Mouse (Mus musculus) kidney, embryonic 15.5 days (tissue): ENCODE measurements around the gene 1700057G04Rik. TPM values are rescaled to one million over a fixed set of nuclear protein-coding genes. Genes with fewer than 3 reads are reported as not detected.
A peak's percentile ranks its signal among the peaks of the same experiment; 100 is the strongest.

Source experiments
- ATAC-seq: fragments of 200-750 bp; cut with Nextera tagmentation; replicated peaks from 2 replicates; pipeline ENCODE4 v1.8.0; 2017; ENCODE audit warnings: moderate TSS enrichment; ENCODE audit not compliant: low FRiP score
- H3K27ac ChIP-seq: fragments of 300-500 bp; sonication (generic); 2 replicates; pipeline ENCODE4 v1.5.1; 2015; ENCODE audit warnings: mild to moderate bottlenecking, inconsistent platforms
- H3K27me3 ChIP-seq: fragments of 300-500 bp; sonication (generic); 2 replicates; pipeline ENCODE4 v1.6.1; 2015; ENCODE audit warnings: inconsistent platforms
- H3K36me3 ChIP-seq: fragments of 300-500 bp; sonication (generic); 2 replicates; pipeline ENCODE4 v1.6.1; 2015; ENCODE audit warnings: inconsistent platforms
- H3K4me1 ChIP-seq: fragments of 300-500 bp; sonication (generic); 2 replicates; pipeline ENCODE4 v1.6.1; 2015; ENCODE audit warnings: inconsistent platforms
- H3K4me2 ChIP-seq: fragments of 300-500 bp; sonication (generic); 2 replicates; pipeline ENCODE4 v1.6.1; 2015; ENCODE audit warnings: moderate library complexity, mild to moderate bottlenecking, inconsistent platforms
- H3K4me3 ChIP-seq: fragments of 300-500 bp; sonication (generic); replicated peaks from 2 replicates; pipeline ENCODE4 v1.5.1; 2015; ENCODE audit warnings: mild to moderate bottlenecking, inconsistent platforms
- H3K9ac ChIP-seq: fragments of 300-500 bp; sonication (generic); 2 replicates; pipeline ENCODE4 v1.6.1; 2015; ENCODE audit warnings: mild to moderate bottlenecking, inconsistent platforms
- H3K9me3 ChIP-seq: fragments of 300-500 bp; sonication (generic); replicated peaks from 2 replicates; pipeline ENCODE4 v1.6.1; 2016; ENCODE audit warnings: inconsistent platforms
- WGBS: fragments of 180-500 bp; shearing (Covaris S2); methylation state at CpG from one replicate; pipeline ENCODE4 v1.1.7; 2015; ENCODE audit warnings: mixed read lengths; 5-methylcytosine and 5-hydroxymethylcytosine counted together
- polyA plus RNA-seq: library from polyadenylated mRNA; unstranded; fragments of >200 nt; fragmentation: Nextera tagmentation; extraction: Ambion mirVana; gene quantifications from 2 replicates; pipeline ENCODE4 v1.2.1, GENCODE M21; 2015

Gene 1700057G04Rik
- polyA plus RNA-seq = not detected in 2 replicates

- H3K27me3 ChIP-seq = no peaks in the 10 kb centered on the region
- no peak within 1 kb of the TSS for H3K27ac ChIP-seq
- 86% methylated on average over 1 of the region's 1 CpGs for WGBS
- no peak within 1 kb of the TSS for H3K9ac ChIP-seq
- H3K9me3 ChIP-seq = no peaks in the 10 kb centered on the region
- H3K4me3 ChIP-seq = no peak within 1 kb of the TSS
- no peak for ATAC-seq
- H3K4me1 ChIP-seq = peaks cover 10% of the 10 kb centered on the region; the same call in 1 of the 2 replicates
- no peaks in the 10 kb centered on the region for H3K36me3 ChIP-seq
- H3K4me2 ChIP-seq = no peak within 1 kb of the TSS
Measured at GRCm38 (mm10) chr9:92309077-92309476, at the start of gene 1700057G04Rik. Gene 1700057G04Rik (plus strand): TSS chr9:92309377.

DNA sequence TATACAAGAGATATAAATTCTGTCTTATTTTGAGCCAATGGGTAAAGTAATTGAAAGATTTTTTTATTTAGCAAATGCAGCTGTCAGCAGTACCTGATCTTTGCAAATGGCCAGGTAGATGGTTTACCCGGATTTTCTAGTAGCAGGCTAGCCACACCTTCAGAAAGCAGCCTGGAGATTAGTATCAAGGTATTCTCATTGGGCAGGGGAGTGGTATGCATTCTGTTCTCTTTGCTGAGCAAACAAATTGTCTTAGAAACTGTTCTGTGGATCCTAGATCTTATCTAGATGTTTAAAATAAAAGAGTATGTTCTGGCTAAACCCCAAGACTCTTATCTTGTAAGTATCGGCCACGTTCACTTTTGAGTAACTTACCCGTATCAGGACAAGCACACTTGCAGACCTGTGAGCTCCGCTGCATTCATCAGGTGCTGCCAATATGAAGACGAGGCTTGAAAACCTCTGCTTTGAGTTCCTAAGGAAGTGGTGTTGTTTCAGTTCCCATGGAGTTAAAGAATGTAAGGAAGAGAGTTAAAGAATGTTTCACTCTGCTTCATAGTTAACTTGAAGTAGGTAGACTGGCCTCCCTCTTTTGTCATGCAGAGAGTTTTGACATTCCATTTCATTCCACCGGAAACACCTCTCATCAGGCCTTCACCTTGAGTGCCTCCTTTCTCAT, 48.6 kb upstream of the 1700057G04Rik start:
- Histone ChIP-seq H3K36me3 (peaks cover 47% of the 10 kb centered on the region), H3K4me2 (no peak overlapping the region), H3K4me1 (0 out of 2 replicates have a peak, but pooled peaks cover 1% of the 10 kb centered on the region), H3K27me3 (no peaks in the 10 kb centered on the region), H3K27ac (0 out of 2 replicates have a peak overlapping the region, but pooled peaks have one; percentile 7), H3K9ac (no peak overlapping the region), H3K9me3 (no peaks in the 10 kb centered on the region), H3K4me3 (no peak overlapping the region)
- ATAC-seq = no peak
- WGBS = 74% methylated on average over 7 of the region's 7 CpGs

GRCm38 (mm10) chr9:92265719-92266118, 43.5 kb upstream of the 1700057G04Rik start:
- no peak for ATAC-seq
- Histone ChIP-seq H3K4me1 (peaks cover 19% of the 10 kb centered on the region; the same call in 1 of the 2 replicates), H3K9ac (no peak overlapping the region), H3K4me3 (no peak overlapping the region), H3K4me2 (no peak overlapping the region), H3K9me3 (no peaks in the 10 kb centered on the region; the same call in 1 of the 2 replicates), H3K27me3 (no peaks in the 10 kb centered on the region), H3K27ac (no peak overlapping the region), H3K36me3 (peaks cover 80% of the 10 kb centered on the region)
- WGBS = 81% methylated on average over 4 of the region's 4 CpGs

DNA sequence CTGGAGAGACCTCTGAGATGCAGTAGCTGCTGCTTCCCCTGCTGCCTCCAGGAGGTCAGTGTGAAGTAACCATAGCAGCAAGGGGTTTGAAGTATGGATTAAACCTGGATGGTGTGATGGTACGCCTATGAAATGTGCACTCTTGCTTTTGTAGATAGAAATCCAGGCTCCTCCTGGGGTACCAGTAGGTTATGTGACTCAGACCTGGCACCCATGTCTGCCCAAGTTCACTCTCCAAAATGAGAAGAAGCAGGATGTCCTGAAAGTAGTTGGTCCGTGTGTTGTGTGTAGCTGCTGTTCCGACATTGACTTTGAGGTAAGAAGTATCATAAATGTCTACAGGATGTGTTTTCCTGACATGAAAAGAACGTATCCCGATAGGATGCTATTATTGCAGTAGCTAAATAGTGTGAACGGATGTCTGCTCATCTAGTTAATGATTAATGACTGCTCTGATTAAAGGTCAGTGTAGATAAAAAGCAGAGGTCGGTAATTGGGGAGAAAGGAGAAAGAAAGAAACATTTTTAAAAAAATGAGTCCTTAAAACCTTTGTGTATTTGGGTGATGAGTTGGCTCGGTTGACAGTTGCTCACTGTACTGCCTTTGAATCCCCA, 42.5 kb upstream of the 1700057G04Rik start:
- no peak overlapping the region for H3K4me2 ChIP-seq
- 0 out of 2 replicates have a peak overlapping the region, but pooled peaks have one; percentile 73 for H3K27ac ChIP-seq
- WGBS = 58% methylated on average over 8 of the region's 8 CpGs
- peaks cover 23% of the 10 kb centered on the region; the same call in 1 of the 2 replicates for H3K4me1 ChIP-seq
- H3K36me3 ChIP-seq = peaks cover 74% of the 10 kb centered on the region
- no peaks in the 10 kb centered on the region; the same call in 1 of the 2 replicates for H3K9me3 ChIP-seq
- no peaks in the 10 kb centered on the region for H3K27me3 ChIP-seq
- H3K9ac ChIP-seq = no peak overlapping the region
- H3K4me3 ChIP-seq = no peak overlapping the region
- no peak for ATAC-seq

DNA sequence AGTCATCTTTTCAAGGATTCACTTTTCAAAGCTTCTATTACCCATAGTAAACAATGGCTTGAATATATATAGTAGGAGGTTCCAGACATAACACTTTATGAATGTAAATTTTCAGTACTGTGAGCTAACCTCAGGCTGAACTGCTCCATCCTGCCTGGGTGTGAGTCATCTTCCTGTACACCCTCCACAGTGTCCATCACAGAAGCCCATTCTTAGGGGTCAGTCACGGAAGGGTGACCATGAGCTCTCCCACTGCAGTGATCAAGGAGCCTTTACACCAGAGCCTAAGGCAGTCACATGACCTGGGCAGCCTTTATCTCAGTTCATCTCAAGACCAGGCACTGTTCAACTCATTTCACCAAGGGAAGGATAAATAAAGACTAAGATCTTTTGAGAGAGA, 41.4 kb upstream of the 1700057G04Rik start:
- 47% methylated on average over 1 of the region's 1 CpGs for WGBS
- Histone ChIP-seq H3K9ac (no peak overlapping the region), H3K4me2 (no peak overlapping the region), H3K27me3 (no peaks in the 10 kb centered on the region), H3K36me3 (peaks cover 72% of the 10 kb centered on the region), H3K4me3 (no peak overlapping the region), H3K27ac (peak overlapping the region; percentile 51; the same call in 1 of the 2 replicates), H3K4me1 (peaks cover 27% of the 10 kb centered on the region; the same call in 1 of the 2 replicates), H3K9me3 (no peaks in the 10 kb centered on the region; the same call in 1 of the 2 replicates)
- ATAC-seq = peak; percentile 93

GRCm38 (mm10) chr9:92269829-92270404, 39.3 kb upstream of the 1700057G04Rik start:
- peaks cover 62% of the 10 kb centered on the region for H3K36me3 ChIP-seq
- no peak for ATAC-seq
- 84% methylated on average over 5 of the region's 5 CpGs for WGBS
- no peak overlapping the region for H3K4me3 ChIP-seq
- no peaks in the 10 kb centered on the region for H3K27me3 ChIP-seq
- H3K4me2 ChIP-seq = no peak overlapping the region
- peaks cover 47% of the 10 kb centered on the region for H3K4me1 ChIP-seq
- no peak overlapping the region for H3K27ac ChIP-seq
- H3K9me3 ChIP-seq = no peaks in the 10 kb centered on the region; the same call in 1 of the 2 replicates
- H3K9ac ChIP-seq = no peak overlapping the region

GRCm38 (mm10) chr9:92270927-92271326, 38.2 kb upstream of the 1700057G04Rik start:
- Histone ChIP-seq H3K4me3 (no peak overlapping the region), H3K9ac (no peak overlapping the region), H3K27me3 (no peaks in the 10 kb centered on the region), H3K9me3 (no peaks in the 10 kb centered on the region; the same call in 1 of the 2 replicates), H3K4me2 (no peak overlapping the region), H3K36me3 (peaks cover 57% of the 10 kb centered on the region), H3K27ac (peak overlapping the region; percentile 54; the same call in 1 of the 2 replicates), H3K4me1 (peaks cover 54% of the 10 kb centered on the region)
- WGBS = 44% methylated on average over 4 of the region's 4 CpGs
- no peak for ATAC-seq

DNA sequence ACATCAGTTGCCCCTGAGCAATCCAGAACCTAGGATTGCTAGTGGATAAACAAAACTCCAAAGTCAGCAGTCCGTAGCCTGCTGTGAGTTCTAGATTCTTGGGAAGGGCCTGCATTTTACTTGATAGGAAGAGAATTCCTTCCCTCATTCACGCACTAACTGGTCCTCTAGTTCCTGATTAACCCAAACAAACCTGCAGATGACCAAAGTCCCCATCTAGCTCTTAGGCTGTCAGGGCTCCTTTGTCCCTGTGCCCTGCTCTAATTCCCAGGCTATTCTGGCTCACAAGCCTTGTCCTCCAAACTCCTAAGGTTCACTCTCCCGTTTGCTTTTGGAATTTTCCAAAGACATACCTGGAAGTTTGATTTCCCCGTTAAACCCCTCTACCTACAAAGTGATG, 36.5 kb upstream of the 1700057G04Rik start:
- no peak overlapping the region for H3K9ac ChIP-seq
- H3K9me3 ChIP-seq = no peaks in the 10 kb centered on the region; the same call in 1 of the 2 replicates
- no peaks in the 10 kb centered on the region for H3K27me3 ChIP-seq
- 79% methylated on average over 4 of the region's 4 CpGs for WGBS
- no peak overlapping the region for H3K4me2 ChIP-seq
- peak overlapping the region; percentile 90 for H3K27ac ChIP-seq
- H3K4me3 ChIP-seq = no peak overlapping the region
- ATAC-seq = no peak
- H3K4me1 ChIP-seq = peaks cover 57% of the 10 kb centered on the region
- H3K36me3 ChIP-seq = peaks cover 42% of the 10 kb centered on the region

GRCm38 (mm10) chr9:92273271-92273670, 35.9 kb upstream of the 1700057G04Rik start:
- H3K4me3 ChIP-seq = no peak overlapping the region
- 73% methylated on average over 2 of the region's 2 CpGs for WGBS
- peaks cover 36% of the 10 kb centered on the region for H3K36me3 ChIP-seq
- no peaks in the 10 kb centered on the region for H3K27me3 ChIP-seq
- ATAC-seq = no peak
- peaks cover 57% of the 10 kb centered on the region for H3K4me1 ChIP-seq
- H3K27ac ChIP-seq = peak overlapping the region; percentile 90
- no peak overlapping the region for H3K4me2 ChIP-seq
- no peaks in the 10 kb centered on the region; the same call in 1 of the 2 replicates for H3K9me3 ChIP-seq
- H3K9ac ChIP-seq = no peak overlapping the region

DNA sequence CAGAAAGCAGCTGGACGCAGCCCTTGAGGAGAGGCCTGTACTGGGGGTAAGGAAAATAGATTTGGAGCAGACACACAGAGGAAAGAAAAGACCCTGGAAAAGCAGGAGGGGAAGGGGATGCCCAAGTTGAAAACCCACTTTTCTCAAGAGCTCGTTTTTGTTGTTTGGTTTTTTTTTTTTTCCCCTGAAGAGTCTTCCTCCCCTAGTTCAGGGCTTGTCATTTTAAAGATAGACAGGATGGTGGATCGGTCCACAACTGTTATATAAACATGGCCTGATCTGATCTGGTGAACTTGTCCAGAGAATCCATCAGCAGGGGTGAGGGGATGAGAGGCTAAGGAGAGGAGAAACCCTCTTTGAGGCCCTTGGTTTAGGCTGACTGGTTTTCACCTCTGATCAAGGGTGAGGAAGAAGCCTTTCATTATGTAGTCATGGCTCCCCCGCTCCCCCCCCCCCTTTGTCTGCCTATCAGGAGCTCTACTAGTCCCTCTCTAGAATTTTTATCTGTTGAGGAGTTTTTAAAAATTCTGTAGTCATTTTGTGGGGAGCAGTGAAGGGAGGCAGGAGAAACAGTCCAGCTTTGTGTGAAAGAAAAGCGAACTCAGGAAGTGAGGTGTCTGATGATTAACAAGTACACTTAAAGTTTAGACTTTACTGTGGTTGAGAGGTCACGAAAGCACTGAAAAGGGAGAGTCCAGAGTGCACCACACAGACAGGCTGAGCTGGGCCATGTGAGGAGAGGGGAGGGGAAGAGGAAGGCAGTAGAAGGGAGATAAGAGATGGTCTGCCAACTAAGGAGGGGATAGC, 35.0 kb upstream of the 1700057G04Rik start:
- Histone ChIP-seq H3K4me3 (no peak overlapping the region), H3K9me3 (no peaks in the 10 kb centered on the region; the same call in 1 of the 2 replicates), H3K27me3 (no peaks in the 10 kb centered on the region), H3K4me1 (peaks cover 52% of the 10 kb centered on the region), H3K27ac (peak overlapping the region; percentile 90), H3K4me2 (no peak overlapping the region), H3K9ac (no peak overlapping the region), H3K36me3 (peaks cover 27% of the 10 kb centered on the region)
- peak; percentile 88 for ATAC-seq
- WGBS = 25% methylated on average over 6 of the region's 6 CpGs

DNA sequence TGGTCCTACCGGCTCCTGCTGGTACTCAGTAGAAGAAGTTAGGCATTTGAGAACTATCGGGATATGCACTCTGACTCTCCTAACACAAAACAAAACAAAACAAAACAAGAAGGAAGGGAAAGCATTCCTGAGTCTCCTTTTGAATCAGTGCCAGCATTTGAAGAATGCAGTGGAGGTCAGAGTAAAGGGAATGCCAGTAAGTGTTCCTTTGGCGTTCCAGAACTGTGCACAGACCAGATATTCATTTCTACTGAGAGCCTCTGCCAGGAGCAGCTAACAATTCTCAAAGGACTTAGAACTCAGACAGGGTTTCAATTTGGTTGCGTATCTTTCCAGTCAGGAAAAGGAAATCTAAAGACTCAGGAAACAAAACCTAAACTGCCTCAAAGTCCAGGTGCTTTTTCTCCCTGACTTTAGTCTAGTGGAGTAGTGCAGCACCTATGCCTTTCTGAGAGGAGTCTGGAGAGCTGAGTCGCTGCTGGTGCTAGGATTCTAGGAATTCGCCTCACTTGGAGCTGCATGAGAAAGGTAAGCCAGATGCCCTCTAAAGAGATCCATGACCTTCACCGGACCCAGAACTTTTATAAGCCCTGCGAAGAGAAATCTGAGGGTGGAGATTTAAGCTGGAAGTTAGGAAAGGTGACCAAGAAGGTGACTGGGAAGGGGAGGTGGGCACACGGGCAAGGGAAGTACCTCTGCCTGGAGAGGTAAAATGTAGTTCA, 33.5 kb upstream of the 1700057G04Rik start, which contains the start of gene Plscr2:
Gene Plscr2, plus strand, starts transcription at position 117 of the 722 bp plus-strand sequence.
- Histone ChIP-seq H3K9me3 (no peaks in the 10 kb centered on the region), H3K27me3 (no peaks in the 10 kb centered on the region), H3K36me3 (peaks cover 13% of the 10 kb centered on the region), H3K4me1 (peaks cover 50% of the 10 kb centered on the region), H3K4me2 (peak within 1 kb of the TSS; percentile 40), H3K27ac (peak within 1 kb of the TSS; percentile 90), H3K4me3 (peak within 1 kb of the TSS; percentile 18), H3K9ac (no peak within 1 kb of the TSS)
- 49% methylated on average over 9 of the region's 9 CpGs for WGBS
- ATAC-seq = peak; percentile 63
